Mouse (Mus musculus) stomach, postnatal 0 days (tissue): ENCODE measurements at regions not wholly inside any gene's neighbourhood (a gene's known extent, or its start where the extent isn't known, plus 50 kb on each side); places are given as distances from the start of the nearest gene placed in this dataset.
"Not testable (repeated sequence)": the region's sequence is repeated elsewhere in the genome, so short reads cannot be mapped to it uniquely, and the experiment has no call there.

Source experiments
- CTCF ChIP-seq: IDR thresholded peaks from 2 replicates; pipeline ENCODE4 v1.5.1; 2016; ENCODE audit warnings: antibody characterized with exemption, low read depth, mild to moderate bottlenecking, moderate library complexity
- EP300 ChIP-seq: optimal IDR thresholded peaks from 2 replicates; pipeline ENCODE3; 2016; ENCODE audit warnings: antibody characterized with exemption

- not testable (repeated sequence) for TF ChIP-seq CTCF, EP300
Observed at GRCm38 (mm10) chr10:9327881-9328280, 347.1 kb downstream of the Samd5 start.
